Mouse (Mus musculus): ENCODE measurements around the gene Spata19.

- no peak for TF ChIP-seq CTCF (conservative IDR thresholded peaks at IDR 0.05 in 1 of 2, IDR thresholded peaks at IDR 0.05 in 1 of 2; ENCODE audit: low read depth in 2 of 2, low read length in 2 of 2)
- no peak for TF ChIP-seq POLR2A (IDR thresholded peaks at IDR 0.05; ENCODE audit: low read depth, low read length)
- no peak for TF ChIP-seq POLR2AphosphoS2 (IDR thresholded peaks at IDR 0.05; ENCODE audit: low read depth, low read length)
- no peak for TF ChIP-seq JUN (IDR thresholded peaks at IDR 0.05; ENCODE audit: insufficient read depth, low read depth, low read length)
- no peak for TF ChIP-seq GABPA (IDR thresholded peaks at IDR 0.05; ENCODE audit: insufficient replicate concordance, low read depth, low read length)
- no peak for TF ChIP-seq CHD2 (IDR thresholded peaks at IDR 0.05; ENCODE audit: low read length)
These were observed 39.3 kb downstream of the Spata19 start for GRCm38 (mm10) chr9:27435936-27436335.
